Mouse (Mus musculus) spleen, adult 2 months (tissue): ENCODE results near the gene Grm1.

ENCODE experiments used
- CTCF ChIP-seq: fragments of 200-500 bp; IDR thresholded peaks from 2 replicates; pipeline ENCODE4 v1.5.1; 2011; ENCODE audit warnings: mild to moderate bottlenecking, inconsistent platforms; ENCODE audit not compliant: insufficient read depth, insufficient read length, insufficient replicate concordance; ENCODE audit errors: extremely low read depth
- POLR2A ChIP-seq: fragments of 200-500 bp; IDR thresholded peaks from 2 replicates; pipeline ENCODE4 v1.6.1; 2011; ENCODE audit warnings: low read depth, low read length, inconsistent platforms

GRCm38 (mm10) chr10:10917857-10918399 is 164.2 kb downstream of the Grm1 start:
- TF ChIP-seq POLR2A: no peak
- no peak for TF ChIP-seq CTCF
